Mouse (Mus musculus): ENCODE data around the gene Extl2. TPM values are rescaled to one million over a fixed set of nuclear protein-coding genes. Genes with fewer than 3 reads are reported as not detected.

The Extl2 gene
- total RNA-seq, 1 experiment from 2014 or later: 19.2 TPM

DNA sequence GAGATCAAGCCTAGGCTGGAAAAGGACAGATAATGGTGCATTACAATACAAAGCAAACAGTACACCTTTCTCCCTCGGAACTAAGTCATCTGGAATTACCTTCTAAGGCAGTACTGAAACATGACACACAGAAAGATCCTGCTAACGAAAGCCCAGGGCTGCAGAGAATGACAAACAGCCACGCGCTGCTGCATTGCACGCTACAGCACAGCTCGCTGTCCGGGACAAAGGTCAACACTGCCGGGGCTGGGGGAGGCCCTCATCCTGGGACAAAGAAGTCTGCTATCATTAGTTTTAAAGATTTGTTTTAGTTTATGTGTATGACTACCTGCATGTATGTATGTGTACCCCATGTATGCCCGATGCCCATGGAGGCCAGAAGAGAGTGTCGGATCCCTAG is 14.2 kb upstream of the Extl2 start:
- no peak for ATAC-seq (replicated peaks in 1 of 2; ENCODE audit: insufficient read depth in 1 of 2, low FRiP score in 2 of 2, low TSS enrichment in 1 of 2, low read depth in 1 of 2, poor library complexity in 2 of 2, severe bottlenecking in 2 of 2)

- ATAC-seq (replicated peaks in 1 of 2; ENCODE audit: insufficient read depth in 1 of 2, low FRiP score in 2 of 2, low TSS enrichment in 1 of 2, low read depth in 1 of 2, poor library complexity in 2 of 2, severe bottlenecking in 2 of 2): no peak
Observed at GRCm38 (mm10) chr3:115996929-115997328, 10.3 kb upstream of the Extl2 start.

DNA sequence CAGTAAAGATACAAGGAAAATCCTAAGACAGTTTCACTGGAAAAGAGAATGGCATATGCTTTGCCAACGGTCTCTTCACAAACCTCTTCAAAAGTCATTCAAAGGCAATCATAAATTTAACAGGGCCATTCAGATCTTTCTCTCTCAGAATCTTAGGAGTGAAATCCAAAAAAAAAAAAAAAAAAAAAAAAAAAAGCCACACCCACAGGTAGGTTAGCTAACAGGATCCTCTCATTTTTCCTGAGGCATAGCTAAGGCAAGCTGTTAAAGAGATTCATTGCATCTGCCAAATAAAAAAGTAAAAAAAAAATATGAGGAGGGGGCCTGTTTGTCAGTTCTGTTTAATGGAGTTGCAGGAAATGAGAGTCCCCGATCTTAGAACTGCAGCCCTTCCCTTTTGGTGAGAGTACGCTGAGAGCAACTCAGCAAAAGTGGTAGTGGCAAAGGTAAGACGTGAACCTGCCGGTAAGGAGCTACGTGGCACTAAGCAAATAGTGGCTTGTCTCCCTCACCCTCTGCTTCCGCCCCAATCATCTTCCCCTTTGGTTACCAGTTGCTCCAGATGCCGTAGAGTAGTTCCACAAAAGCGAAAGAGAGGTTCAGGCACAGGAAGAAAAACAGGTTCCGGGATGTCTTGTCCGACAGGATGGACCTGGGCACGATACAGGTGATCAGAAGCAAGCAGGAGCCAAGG is 831 bp upstream of the Extl2 start:
- ATAC-seq (replicated peaks in 1 of 2; ENCODE audit: insufficient read depth in 1 of 2, low FRiP score in 2 of 2, low TSS enrichment in 1 of 2, low read depth in 1 of 2, poor library complexity in 2 of 2, severe bottlenecking in 2 of 2): peak; percentile 76 to 80

DNA sequence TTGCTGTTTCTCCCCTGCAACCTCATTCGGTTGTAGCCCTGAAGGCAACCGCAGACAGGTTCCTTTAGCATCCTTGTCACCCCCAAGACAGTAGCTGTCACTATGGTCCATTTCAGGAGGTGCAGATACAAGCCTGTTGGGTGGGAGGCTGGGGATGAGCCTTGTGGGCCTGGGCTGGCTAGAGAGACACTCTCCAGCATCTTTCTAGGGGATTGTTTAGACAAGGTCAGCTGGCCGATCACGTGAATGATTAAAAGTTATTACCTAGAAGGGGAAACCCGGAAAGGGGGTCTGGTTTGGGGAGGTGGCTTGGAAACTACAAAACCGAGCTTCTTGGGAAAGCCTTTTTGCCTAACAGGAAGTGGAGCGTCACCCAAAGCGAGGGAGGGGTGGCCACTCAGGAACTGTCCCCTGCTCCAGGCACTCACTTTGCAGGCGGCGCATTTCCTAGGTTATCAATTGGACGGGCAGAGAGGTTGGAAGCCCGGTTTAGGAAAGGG is 729 bp downstream of the Extl2 start:
- peak; percentile 69 to 72 for ATAC-seq (replicated peaks in 1 of 2; ENCODE audit: insufficient read depth in 1 of 2, low FRiP score in 2 of 2, low TSS enrichment in 1 of 2, low read depth in 1 of 2, poor library complexity in 2 of 2, severe bottlenecking in 2 of 2)

DNA sequence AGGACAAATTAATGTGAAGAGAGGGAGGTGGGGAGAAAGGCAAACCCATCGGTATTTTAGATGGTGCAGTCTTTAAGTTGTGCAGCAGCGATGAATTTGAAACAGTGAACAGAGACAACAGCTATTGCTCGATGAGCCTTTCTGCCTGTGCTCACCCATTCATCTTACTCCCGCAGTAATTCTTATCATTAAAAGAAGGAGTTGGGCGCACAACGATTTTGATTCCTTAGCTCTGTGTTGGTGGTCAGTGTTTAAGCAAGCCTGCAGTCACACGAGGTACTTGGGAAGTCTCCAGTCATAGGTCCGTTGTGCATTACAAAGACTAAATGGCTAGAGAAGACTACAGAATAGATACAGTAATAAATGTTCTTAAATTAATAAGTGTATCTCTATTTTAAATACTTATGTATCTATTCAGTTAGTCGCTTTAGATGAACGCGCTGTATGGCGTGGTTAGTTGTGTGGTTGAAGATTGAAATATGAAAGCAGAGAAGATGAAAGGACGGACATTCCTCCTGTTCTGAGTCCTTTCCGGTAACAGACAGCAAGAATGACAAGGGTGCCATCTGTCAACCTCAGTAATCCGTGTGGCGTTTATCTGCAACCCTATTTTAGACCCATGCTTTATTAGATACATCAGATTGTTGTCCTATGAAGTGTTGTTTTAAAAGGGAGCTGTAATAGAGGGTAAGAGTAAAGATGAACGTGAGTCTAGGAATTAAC is 2.5 kb downstream of the Extl2 start:
- no peak for ATAC-seq (replicated peaks in 1 of 2; ENCODE audit: insufficient read depth in 1 of 2, low FRiP score in 2 of 2, low TSS enrichment in 1 of 2, low read depth in 1 of 2, poor library complexity in 2 of 2, severe bottlenecking in 2 of 2)

GRCm38 (mm10) chr3:116014901-116015300 is 7.6 kb downstream of the Extl2 start:
- ATAC-seq (replicated peaks in 1 of 2; ENCODE audit: insufficient read depth in 1 of 2, low FRiP score in 2 of 2, low TSS enrichment in 1 of 2, low read depth in 1 of 2, poor library complexity in 2 of 2, severe bottlenecking in 2 of 2): no peak

DNA sequence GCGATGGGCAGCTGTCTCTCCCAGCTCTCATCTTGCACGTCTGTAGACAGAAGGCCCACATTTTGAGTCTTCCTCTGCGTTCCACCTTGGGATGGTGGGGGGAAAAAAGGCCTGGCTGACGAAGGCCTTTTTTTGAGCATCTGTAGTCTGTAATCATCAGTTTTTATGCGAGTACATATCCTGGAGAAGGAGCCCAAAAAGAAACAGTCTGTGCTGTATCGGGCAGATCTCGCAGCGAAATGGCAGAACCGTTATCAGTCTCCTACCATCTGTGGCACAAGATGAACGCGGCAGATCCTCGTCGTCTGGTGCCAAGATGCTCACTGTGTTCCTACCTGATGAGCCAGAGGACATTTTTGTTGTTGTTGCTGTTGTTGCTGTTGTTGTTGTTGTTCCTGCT is 8.9 kb downstream of the Extl2 start:
- no peak for ATAC-seq (replicated peaks in 1 of 2; ENCODE audit: insufficient read depth in 1 of 2, low FRiP score in 2 of 2, low TSS enrichment in 1 of 2, low read depth in 1 of 2, poor library complexity in 2 of 2, severe bottlenecking in 2 of 2)

DNA sequence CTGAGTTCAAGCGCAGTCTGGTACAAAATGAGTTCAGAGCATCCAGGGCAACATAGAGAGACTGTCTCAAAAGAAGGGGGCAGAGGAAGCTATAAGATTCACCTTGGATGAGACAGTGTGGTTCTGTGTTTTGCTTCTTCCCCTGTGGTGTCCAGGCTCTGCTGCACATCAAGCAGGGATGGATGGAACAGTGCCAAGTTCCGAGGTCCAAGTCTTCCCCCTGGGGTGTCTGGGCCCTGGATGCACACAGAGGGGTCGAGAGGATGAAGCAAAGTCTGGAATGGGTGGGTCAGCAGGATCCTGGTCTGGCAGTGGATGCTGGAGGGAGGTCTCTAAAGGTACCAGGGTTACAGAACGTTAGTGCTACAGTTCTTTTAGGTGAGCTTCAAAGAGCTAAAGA is 11.3 kb downstream of the Extl2 start:
- no peak for ATAC-seq (replicated peaks in 1 of 2; ENCODE audit: insufficient read depth in 1 of 2, low FRiP score in 2 of 2, low TSS enrichment in 1 of 2, low read depth in 1 of 2, poor library complexity in 2 of 2, severe bottlenecking in 2 of 2)

DNA sequence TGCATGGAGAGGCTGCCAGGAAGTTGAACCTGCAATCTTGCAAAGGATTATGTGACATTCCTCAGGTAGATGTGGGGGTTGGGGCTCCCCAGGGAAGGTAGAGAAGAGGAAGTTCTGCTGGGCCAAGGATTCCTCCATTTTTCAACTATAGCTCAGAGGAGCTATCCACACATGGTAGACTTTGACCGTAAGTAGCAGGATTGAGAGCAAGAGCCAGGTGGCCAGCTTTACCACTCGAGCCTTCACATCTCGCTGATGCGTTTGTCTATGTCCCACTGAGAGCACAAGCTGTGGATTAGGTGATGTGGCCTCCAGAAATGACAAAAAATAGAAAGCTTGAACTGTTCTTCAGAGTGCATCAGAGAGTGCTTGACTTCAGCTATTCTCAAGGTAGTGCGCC is 11.9 kb downstream of the Extl2 start:
- ATAC-seq (replicated peaks in 1 of 2; ENCODE audit: insufficient read depth in 1 of 2, low FRiP score in 2 of 2, low TSS enrichment in 1 of 2, low read depth in 1 of 2, poor library complexity in 2 of 2, severe bottlenecking in 2 of 2): no peak

DNA sequence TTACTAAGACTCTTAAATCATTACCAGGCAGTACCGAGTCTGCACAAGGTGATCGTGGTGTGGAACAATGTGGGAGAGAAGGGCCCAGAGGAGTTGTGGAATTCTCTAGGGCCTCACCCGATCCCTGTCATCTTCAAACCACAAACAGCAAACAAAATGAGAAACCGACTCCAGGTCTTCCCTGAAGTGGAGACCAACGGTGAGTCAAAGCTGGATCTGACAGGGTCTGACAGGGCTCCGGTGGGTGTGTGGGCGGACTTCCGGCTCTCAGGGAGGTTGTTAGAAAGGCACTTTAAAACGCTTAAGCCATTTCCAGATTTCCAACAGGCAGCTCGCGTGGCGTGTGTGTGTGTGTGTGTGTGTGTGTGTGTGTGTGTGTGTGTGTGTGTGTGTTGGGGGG is 17.0 kb downstream of the Extl2 start:
- ATAC-seq (replicated peaks in 1 of 2; ENCODE audit: insufficient read depth in 1 of 2, low FRiP score in 2 of 2, low TSS enrichment in 1 of 2, low read depth in 1 of 2, poor library complexity in 2 of 2, severe bottlenecking in 2 of 2): no peak

- ATAC-seq (replicated peaks in 1 of 2; ENCODE audit: insufficient read depth in 1 of 2, low FRiP score in 2 of 2, low TSS enrichment in 1 of 2, low read depth in 1 of 2, poor library complexity in 2 of 2, severe bottlenecking in 2 of 2): no peak
Observed at GRCm38 (mm10) chr3:116024669-116025068, 17.4 kb downstream of the Extl2 start.

DNA sequence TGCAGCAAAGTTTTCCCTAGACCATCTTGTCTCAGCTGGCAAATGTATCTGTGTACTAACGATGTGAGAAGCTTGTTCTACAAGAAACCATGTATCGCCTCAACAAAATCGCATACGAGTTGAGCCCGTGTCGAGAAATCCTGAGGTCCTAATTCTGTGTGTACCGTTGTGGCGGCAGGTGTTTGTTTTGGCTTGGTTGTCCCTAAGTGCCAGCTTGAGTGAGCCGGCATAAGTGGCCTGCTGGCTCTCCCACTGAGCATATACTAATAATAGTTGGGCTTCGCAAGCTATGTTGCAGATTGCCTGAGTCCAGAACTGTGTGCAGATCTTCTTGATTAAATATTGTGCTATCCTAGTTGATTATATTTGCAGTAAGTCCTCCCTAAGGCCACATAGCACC is 18.4 kb downstream of the Extl2 start:
- ATAC-seq (replicated peaks in 1 of 2; ENCODE audit: insufficient read depth in 1 of 2, low FRiP score in 2 of 2, low TSS enrichment in 1 of 2, low read depth in 1 of 2, poor library complexity in 2 of 2, severe bottlenecking in 2 of 2): no peak

- ATAC-seq (replicated peaks in 1 of 2; ENCODE audit: insufficient read depth in 1 of 2, low FRiP score in 2 of 2, low TSS enrichment in 1 of 2, low read depth in 1 of 2, poor library complexity in 2 of 2, severe bottlenecking in 2 of 2): no peak
Observed at GRCm38 (mm10) chr3:116026996-116027395, 19.7 kb downstream of the Extl2 start.

GRCm38 (mm10) chr3:116030152-116030788 is 23.0 kb downstream of the Extl2 start:
- peak; percentile 82 to 86 for ATAC-seq (replicated peaks in 1 of 2; ENCODE audit: insufficient read depth in 1 of 2, low FRiP score in 2 of 2, low TSS enrichment in 1 of 2, low read depth in 1 of 2, poor library complexity in 2 of 2, severe bottlenecking in 2 of 2)

DNA sequence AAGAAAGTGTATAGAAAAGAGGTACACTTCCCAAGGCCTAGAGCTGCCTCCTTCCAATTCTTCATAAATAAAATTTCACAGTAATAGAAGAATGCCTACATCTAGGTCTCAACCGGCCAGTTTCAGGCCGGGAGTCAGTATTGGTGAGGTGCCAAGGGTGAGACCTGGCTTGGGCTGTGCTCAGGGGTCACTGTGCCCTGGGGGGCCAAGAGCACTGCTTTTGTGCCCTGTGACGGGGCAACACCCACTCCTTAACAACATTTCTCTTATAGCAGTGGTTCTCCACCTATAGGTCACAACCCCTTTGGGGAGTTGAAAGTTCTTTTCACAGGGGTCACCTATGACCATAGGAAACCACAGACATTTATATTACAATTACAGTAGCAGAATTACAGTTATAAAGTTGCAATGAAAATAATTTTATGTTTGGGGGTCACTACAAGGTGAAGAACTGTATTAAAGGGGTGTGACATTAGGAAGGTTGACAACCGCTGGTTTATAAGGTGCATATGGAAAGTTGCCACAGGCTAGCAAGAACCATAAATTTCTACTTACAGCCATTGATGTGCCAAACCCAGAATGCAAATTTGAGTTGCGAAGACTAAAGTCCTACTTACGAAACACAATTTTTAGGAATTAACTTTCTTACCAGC is 26.1 kb downstream of the Extl2 start:
- ATAC-seq (replicated peaks in 1 of 2; ENCODE audit: insufficient read depth in 1 of 2, low FRiP score in 2 of 2, low TSS enrichment in 1 of 2, low read depth in 1 of 2, poor library complexity in 2 of 2, severe bottlenecking in 2 of 2): no peak

GRCm38 (mm10) chr3:116033871-116034222 is 26.6 kb downstream of the Extl2 start:
- peak in 1 of 2 experiments; percentile 37; a peak in 1 of 4 replicates for ATAC-seq (replicated peaks in 1 of 2; ENCODE audit: insufficient read depth in 1 of 2, low FRiP score in 2 of 2, low TSS enrichment in 1 of 2, low read depth in 1 of 2, poor library complexity in 2 of 2, severe bottlenecking in 2 of 2)

DNA sequence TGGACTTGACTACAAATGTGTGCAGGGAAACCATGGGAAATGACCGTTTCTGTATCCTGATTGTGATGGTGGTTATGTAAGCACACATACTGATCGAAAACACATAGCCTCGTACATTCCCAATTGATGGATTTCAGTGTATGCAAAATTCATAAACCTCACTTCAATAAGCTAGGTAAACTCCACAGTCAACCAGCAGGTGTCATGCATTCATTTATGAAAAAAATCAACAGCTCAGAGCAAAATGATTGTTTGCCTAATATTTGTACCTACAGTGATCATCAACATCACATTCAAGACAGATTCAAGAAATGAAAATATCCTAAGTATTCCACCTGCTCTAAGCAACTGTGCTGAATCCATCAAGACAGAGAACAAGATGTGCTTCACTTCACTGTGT is 33.5 kb downstream of the Extl2 start:
- ATAC-seq (replicated peaks in 1 of 2; ENCODE audit: insufficient read depth in 1 of 2, low FRiP score in 2 of 2, low TSS enrichment in 1 of 2, low read depth in 1 of 2, poor library complexity in 2 of 2, severe bottlenecking in 2 of 2): no peak

DNA sequence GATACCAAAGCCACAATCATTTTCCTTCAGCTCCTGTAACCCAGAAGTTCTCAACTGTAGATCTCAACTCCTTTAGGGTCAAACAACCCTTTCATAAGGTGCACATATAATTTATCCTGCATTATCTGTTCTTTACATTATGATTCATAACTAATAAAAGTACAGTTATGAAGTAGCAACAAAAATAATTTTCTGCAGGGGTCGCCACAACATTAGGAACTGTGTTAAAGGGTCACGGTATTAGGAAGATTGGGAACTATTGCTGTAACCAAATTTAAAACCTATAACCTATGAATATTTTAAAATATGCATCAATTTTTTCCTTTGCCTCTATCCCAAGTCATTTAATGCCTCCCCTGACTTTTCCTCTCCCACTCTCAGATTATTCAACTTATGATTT is 38.7 kb downstream of the Extl2 start:
- no peak for ATAC-seq (replicated peaks in 1 of 2; ENCODE audit: insufficient read depth in 1 of 2, low FRiP score in 2 of 2, low TSS enrichment in 1 of 2, low read depth in 1 of 2, poor library complexity in 2 of 2, severe bottlenecking in 2 of 2)
